Mouse (Mus musculus): ENCODE data around the gene Olfr1318. TPM values are rescaled to one million over a fixed set of nuclear protein-coding genes. Genes with fewer than 3 reads are reported as not detected.
A peak's percentile ranks its signal among the peaks of the same experiment; 100 is the strongest.

Gene Olfr1318
- total RNA-seq (2014; rRNA removed) = not detected in 2 replicates
- polyA plus RNA-seq (2012; rRNA removed) = not detected in 2 replicates

DNA sequence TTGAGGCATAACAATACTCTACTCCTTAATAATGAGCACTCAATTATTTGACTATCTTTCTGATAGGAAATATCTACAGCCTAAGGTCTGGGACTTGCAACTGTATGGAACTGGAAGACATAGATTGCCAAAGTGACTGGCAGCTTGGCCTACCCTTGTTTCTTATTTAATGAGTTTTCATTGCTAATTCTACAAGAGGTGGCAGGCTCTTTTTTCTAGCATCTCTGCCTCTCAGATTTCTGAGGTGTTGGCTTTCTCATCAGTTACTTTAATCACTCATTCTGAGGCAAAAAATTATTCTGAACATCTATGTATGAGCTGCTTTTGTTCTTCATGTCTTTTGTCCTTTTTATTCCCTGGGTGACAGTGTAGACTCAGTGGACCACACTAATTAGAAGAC is at the start of gene Olfr1318:
Gene Olfr1318 (plus strand): TSS at position 301 of the 400 bp plus-strand sequence.
- Histone ChIP-seq H3K27ac (replicated peaks; ENCODE audit: insufficient read depth, low read depth, low read length) (no peak within 1 kb of the TSS), H3K4me3 (ENCODE audit: insufficient read depth, low read depth, low read length) (no peak within 1 kb of the TSS), H3K27me3 (ENCODE audit: control insufficient read depth, insufficient read depth, low read length) (no peaks in the 10 kb centered on the region), H3K79me2 (ENCODE audit: control insufficient read depth, insufficient read depth, low read length) (no peaks in the 10 kb centered on the region), H3K36me3 (ENCODE audit: control insufficient read depth, insufficient read depth, low read length) (no peaks in the 10 kb centered on the region), H3K9ac (ENCODE audit: low read depth, low read length) (no peak within 1 kb of the TSS), H3K4me1 (ENCODE audit: control insufficient read depth, insufficient read depth, low read length) (no peaks in the 10 kb centered on the region)
- TF ChIP-seq CTCF (IDR thresholded peaks at IDR 0.05; ENCODE audit: low read depth, low read length) (no peak), POLR2A (IDR thresholded peaks at IDR 0.05; ENCODE audit: extremely low read depth, insufficient read depth, low read length) (no peak)
- no peak for DNase-seq (ENCODE audit: extremely low read depth, low read depth, low spot score)

DNA sequence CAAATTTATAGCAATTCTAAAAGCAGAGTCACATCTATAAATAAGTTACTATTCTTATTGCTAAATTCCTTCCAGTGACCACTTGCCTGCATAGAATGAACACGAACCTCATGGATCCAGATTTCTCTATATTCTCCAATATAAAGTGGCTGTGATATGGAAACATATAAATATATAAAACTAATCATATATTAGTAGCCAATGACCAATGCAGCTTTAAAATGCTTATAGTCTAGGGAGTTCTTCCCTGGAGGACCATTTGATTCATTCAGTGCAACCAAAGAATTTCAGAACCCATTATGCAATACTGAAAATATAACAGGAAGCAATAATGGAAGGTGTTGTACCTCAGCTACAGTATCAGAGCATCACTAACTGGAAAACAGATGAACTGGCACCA is 38.7 kb upstream of the Olfr1318 start, which contains the start of gene Olfr1315-ps1:
Gene Olfr1315-ps1 (minus strand): TSS at position 101 of the 400 bp plus-strand sequence.
- Histone ChIP-seq H3K4me1 (ENCODE audit: control insufficient read depth, insufficient read depth, low read length) (no peaks in the 10 kb centered on the region), H3K4me3 (ENCODE audit: insufficient read depth, low read depth, low read length) (no peak within 1 kb of the TSS), H3K27me3 (ENCODE audit: control insufficient read depth, insufficient read depth, low read length) (no peaks in the 10 kb centered on the region), H3K9ac (ENCODE audit: low read depth, low read length) (no peak within 1 kb of the TSS), H3K79me2 (ENCODE audit: control insufficient read depth, insufficient read depth, low read length) (no peaks in the 10 kb centered on the region), H3K27ac (replicated peaks; ENCODE audit: insufficient read depth, low read depth, low read length) (no peak within 1 kb of the TSS), H3K36me3 (ENCODE audit: control insufficient read depth, insufficient read depth, low read length) (no peaks in the 10 kb centered on the region)
- DNase-seq (ENCODE audit: extremely low read depth, low read depth, low spot score) = no peak
- WGBS = 58% methylated on average over 1 of the region's 1 CpGs
- TF ChIP-seq POLR2A (IDR thresholded peaks at IDR 0.05; ENCODE audit: extremely low read depth, insufficient read depth, low read length) (no peak), CTCF (IDR thresholded peaks at IDR 0.05; ENCODE audit: low read depth, low read length) (no peak)

DNA sequence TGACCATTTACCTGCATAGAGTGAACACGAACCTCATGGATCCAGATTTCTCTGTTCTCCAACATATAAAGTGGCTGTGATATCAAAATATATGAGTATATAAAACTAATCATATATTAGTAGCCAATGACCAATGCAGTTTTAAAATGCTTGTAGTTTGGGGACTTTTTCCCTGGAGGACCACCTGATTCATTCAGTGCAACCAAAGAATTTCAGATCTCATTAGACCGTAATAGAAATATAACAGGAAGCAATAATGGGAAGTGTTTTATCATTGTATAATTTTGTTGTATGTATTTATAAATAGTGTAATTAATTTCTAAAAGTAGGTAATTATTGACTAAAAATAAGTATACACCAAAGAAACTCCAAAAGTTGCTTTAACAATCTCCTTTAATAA is 19.1 kb upstream of the Olfr1318 start, which contains the start of gene Olfr1316:
Gene Olfr1316 (minus strand): TSS at position 101 of the 400 bp plus-strand sequence.
- Histone ChIP-seq H3K79me2 (ENCODE audit: control insufficient read depth, insufficient read depth, low read length) (no peaks in the 10 kb centered on the region), H3K4me3 (ENCODE audit: insufficient read depth, low read depth, low read length) (no peak within 1 kb of the TSS), H3K27ac (replicated peaks; ENCODE audit: insufficient read depth, low read depth, low read length) (no peak within 1 kb of the TSS), H3K4me1 (ENCODE audit: control insufficient read depth, insufficient read depth, low read length) (no peaks in the 10 kb centered on the region), H3K36me3 (ENCODE audit: control insufficient read depth, insufficient read depth, low read length) (no peaks in the 10 kb centered on the region), H3K27me3 (ENCODE audit: control insufficient read depth, insufficient read depth, low read length) (no peaks in the 10 kb centered on the region), H3K9ac (ENCODE audit: low read depth, low read length) (no peak within 1 kb of the TSS)
- TF ChIP-seq CTCF (IDR thresholded peaks at IDR 0.05; ENCODE audit: low read depth, low read length) = no peak
- no peak for TF ChIP-seq POLR2A (IDR thresholded peaks at IDR 0.05; ENCODE audit: extremely low read depth, insufficient read depth, low read length)
- WGBS = 84% methylated on average over 2 of the region's 2 CpGs
- no peak for DNase-seq (ENCODE audit: extremely low read depth, low read depth, low spot score)

DNA sequence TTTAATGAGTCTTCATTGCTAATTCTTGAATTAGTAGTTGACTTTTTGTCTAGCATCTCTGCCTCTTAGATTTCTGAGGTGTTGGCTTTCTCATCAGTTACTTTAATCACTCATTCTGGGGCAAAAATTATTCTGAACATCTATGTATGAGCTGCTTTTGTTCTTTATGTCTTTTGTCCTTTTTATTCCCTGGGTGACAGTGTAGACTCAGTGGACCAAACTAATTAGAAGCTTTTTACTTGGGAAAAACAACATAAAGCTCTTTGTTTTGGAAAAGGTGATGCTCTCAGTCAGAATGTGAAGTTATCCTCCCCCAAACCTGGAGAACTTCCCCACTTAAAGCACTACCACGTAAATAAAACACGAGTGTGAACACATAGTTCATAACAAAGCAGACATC is 14.0 kb upstream of the Olfr1318 start, which contains the start of gene Olfr1317:
Gene Olfr1317 (plus strand): TSS at position 301 of the 400 bp plus-strand sequence.
- Histone ChIP-seq H3K4me3 (ENCODE audit: insufficient read depth, low read depth, low read length) (no peak within 1 kb of the TSS), H3K27me3 (ENCODE audit: control insufficient read depth, insufficient read depth, low read length) (no peaks in the 10 kb centered on the region), H3K36me3 (ENCODE audit: control insufficient read depth, insufficient read depth, low read length) (no peaks in the 10 kb centered on the region), H3K79me2 (ENCODE audit: control insufficient read depth, insufficient read depth, low read length) (no peaks in the 10 kb centered on the region), H3K4me1 (ENCODE audit: control insufficient read depth, insufficient read depth, low read length) (no peaks in the 10 kb centered on the region), H3K27ac (replicated peaks; ENCODE audit: insufficient read depth, low read depth, low read length) (no peak within 1 kb of the TSS), H3K9ac (ENCODE audit: low read depth, low read length) (no peak within 1 kb of the TSS)
- no peak for DNase-seq (ENCODE audit: extremely low read depth, low read depth, low spot score)
- WGBS = 69% methylated on average over 2 of the region's 2 CpGs
- TF ChIP-seq CTCF (IDR thresholded peaks at IDR 0.05; ENCODE audit: low read depth, low read length) (no peak), POLR2A (IDR thresholded peaks at IDR 0.05; ENCODE audit: extremely low read depth, insufficient read depth, low read length) (no peak)

DNA sequence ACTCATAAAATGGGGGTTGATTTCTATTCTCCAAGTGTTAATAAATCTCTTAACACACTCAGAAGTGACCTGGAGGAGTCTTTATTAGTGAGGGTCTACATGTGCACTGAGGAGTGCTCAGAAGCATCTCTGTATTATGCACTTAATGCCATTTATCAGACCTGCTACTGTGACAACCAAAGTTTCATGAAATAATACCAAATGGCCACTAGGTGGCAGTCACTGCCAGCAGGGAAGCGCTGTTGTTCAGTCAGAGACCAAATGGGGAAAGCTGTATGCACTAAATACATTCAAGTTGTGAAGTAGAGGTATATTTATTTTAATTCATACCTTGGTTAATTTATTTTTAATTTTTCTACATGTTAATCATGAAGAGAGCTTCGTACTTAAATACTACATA is 42.9 kb downstream of the Olfr1318 start:
- no peaks in the 10 kb centered on the region for H3K36me3 ChIP-seq (ENCODE audit: control insufficient read depth, insufficient read depth, low read length)
- H3K27ac ChIP-seq (replicated peaks; ENCODE audit: insufficient read depth, low read depth, low read length) = no peak overlapping the region
- 7% methylated on average over 2 of the region's 2 CpGs for WGBS
- peak; percentile 46 for DNase-seq (ENCODE audit: extremely low read depth, low read depth, low spot score)
- no peaks in the 10 kb centered on the region for H3K27me3 ChIP-seq (ENCODE audit: control insufficient read depth, insufficient read depth, low read length)
- no peak overlapping the region for H3K9ac ChIP-seq (ENCODE audit: low read depth, low read length)
- H3K4me3 ChIP-seq (ENCODE audit: insufficient read depth, low read depth, low read length) = no peak overlapping the region
- TF ChIP-seq CTCF (IDR thresholded peaks at IDR 0.05; ENCODE audit: low read depth, low read length) = peak; percentile 74
- no peak for TF ChIP-seq POLR2A (IDR thresholded peaks at IDR 0.05; ENCODE audit: extremely low read depth, insufficient read depth, low read length)
- H3K79me2 ChIP-seq (ENCODE audit: control insufficient read depth, insufficient read depth, low read length) = no peaks in the 10 kb centered on the region
- no peaks in the 10 kb centered on the region for H3K4me1 ChIP-seq (ENCODE audit: control insufficient read depth, insufficient read depth, low read length)

DNA sequence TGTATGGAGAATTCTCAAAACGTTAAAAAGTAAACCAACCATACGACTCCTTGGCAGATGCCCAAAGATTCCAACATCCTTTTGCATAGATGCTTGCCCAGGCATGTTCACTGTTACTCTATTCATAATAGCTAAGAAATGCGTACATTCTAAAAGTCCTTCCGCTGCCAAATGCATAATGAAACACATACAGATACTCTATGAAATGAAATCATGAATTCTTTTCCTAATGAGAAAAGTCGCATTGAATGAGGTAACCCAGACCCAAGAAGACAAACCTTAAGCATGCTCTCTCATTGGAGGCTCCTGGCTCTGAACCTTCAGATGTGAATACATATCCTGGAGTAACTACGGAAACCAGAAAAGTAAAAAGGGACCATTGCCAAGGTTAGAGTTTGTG is 49.1 kb downstream of the Olfr1318 start:
- no peak overlapping the region for H3K9ac ChIP-seq (ENCODE audit: low read depth, low read length)
- WGBS = 69% methylated on average over 6 of the region's 6 CpGs
- H3K27me3 ChIP-seq (ENCODE audit: control insufficient read depth, insufficient read depth, low read length) = no peaks in the 10 kb centered on the region
- no peak for DNase-seq (ENCODE audit: extremely low read depth, low read depth, low spot score)
- H3K4me1 ChIP-seq (ENCODE audit: control insufficient read depth, insufficient read depth, low read length) = no peaks in the 10 kb centered on the region
- H3K27ac ChIP-seq (replicated peaks; ENCODE audit: insufficient read depth, low read depth, low read length) = no peak overlapping the region
- no peaks in the 10 kb centered on the region for H3K36me3 ChIP-seq (ENCODE audit: control insufficient read depth, insufficient read depth, low read length)
- H3K4me3 ChIP-seq (ENCODE audit: insufficient read depth, low read depth, low read length) = no peak overlapping the region
- no peaks in the 10 kb centered on the region for H3K79me2 ChIP-seq (ENCODE audit: control insufficient read depth, insufficient read depth, low read length)
- TF ChIP-seq CTCF (IDR thresholded peaks at IDR 0.05; ENCODE audit: low read depth, low read length) (no peak), POLR2A (IDR thresholded peaks at IDR 0.05; ENCODE audit: extremely low read depth, insufficient read depth, low read length) (no peak)

Other genes with a start within 250 kb of the Olfr1318 start
- gene Olfr1306, start 237.9 kb upstream of the Olfr1318 start, total RNA-seq (2014; rRNA removed) = not detected in 2 replicates
- not detected in 2 replicates for gene Olfr1306, start 237.9 kb upstream of the Olfr1318 start, polyA plus RNA-seq (2012; rRNA removed)
- not detected in 2 replicates for gene Olfr1307, start 204.8 kb upstream of the Olfr1318 start, total RNA-seq (2014; rRNA removed)
- gene Olfr1307, start 204.8 kb upstream of the Olfr1318 start, polyA plus RNA-seq (2012; rRNA removed) = not detected in 2 replicates
- gene Olfr1308, start 189.3 kb upstream of the Olfr1318 start, total RNA-seq (2014; rRNA removed) = not detected in 2 replicates
- not detected in 2 replicates for gene Olfr1308, start 189.3 kb upstream of the Olfr1318 start, polyA plus RNA-seq (2012; rRNA removed)
- not detected in 2 replicates for gene Olfr1309, start 163.9 kb upstream of the Olfr1318 start, total RNA-seq (2014; rRNA removed)
- not detected in 2 replicates for gene Olfr1309, start 163.9 kb upstream of the Olfr1318 start, polyA plus RNA-seq (2012; rRNA removed)
- not detected in 2 replicates for gene Olfr1310, start 141.5 kb upstream of the Olfr1318 start, total RNA-seq (2014; rRNA removed)
- not detected in 2 replicates for gene Olfr1310, start 141.5 kb upstream of the Olfr1318 start, polyA plus RNA-seq (2012; rRNA removed)
- not detected in 2 replicates for gene Olfr1311, start 129.8 kb upstream of the Olfr1318 start, total RNA-seq (2014; rRNA removed)
- not detected in 2 replicates for gene Olfr1311, start 129.8 kb upstream of the Olfr1318 start, polyA plus RNA-seq (2012; rRNA removed)
- gene Olfr1312, start 104.0 kb upstream of the Olfr1318 start, total RNA-seq (2014; rRNA removed) = not detected in 2 replicates
- not detected in 2 replicates for gene Olfr1312, start 104.0 kb upstream of the Olfr1318 start, polyA plus RNA-seq (2012; rRNA removed)
- gene Olfr1313, start 76.4 kb upstream of the Olfr1318 start, total RNA-seq (2014; rRNA removed) = not detected in 2 replicates
- gene Olfr1313, start 76.4 kb upstream of the Olfr1318 start, polyA plus RNA-seq (2012; rRNA removed) = not detected in 2 replicates
- not detected in 2 replicates for gene Olfr1314, start 57.4 kb upstream of the Olfr1318 start, total RNA-seq (2014; rRNA removed)
- not detected in 2 replicates for gene Olfr1314, start 57.4 kb upstream of the Olfr1318 start, polyA plus RNA-seq (2012; rRNA removed)
- gene Olfr1315-ps1, start 38.8 kb upstream of the Olfr1318 start, total RNA-seq (2014; rRNA removed) = not detected in 2 replicates
- gene Olfr1315-ps1, start 38.8 kb upstream of the Olfr1318 start, polyA plus RNA-seq (2012; rRNA removed) = not detected in 2 replicates
- not detected in 2 replicates for gene Olfr1316, start 19.2 kb upstream of the Olfr1318 start, total RNA-seq (2014; rRNA removed)
- gene Olfr1316, start 19.2 kb upstream of the Olfr1318 start, polyA plus RNA-seq (2012; rRNA removed) = not detected in 2 replicates
- gene Olfr1317, start 13.9 kb upstream of the Olfr1318 start, total RNA-seq (2014; rRNA removed) = not detected in 2 replicates
- not detected in 2 replicates for gene Olfr1317, start 13.9 kb upstream of the Olfr1318 start, polyA plus RNA-seq (2012; rRNA removed)
- 0.09 and 0.67 TPM in 2 replicates for gene Lpcat4, start 85.3 kb downstream of the Olfr1318 start, total RNA-seq (2014; rRNA removed)
- gene Lpcat4, start 85.3 kb downstream of the Olfr1318 start, polyA plus RNA-seq (2012; rRNA removed) = 2.2 and 2.4 TPM in 2 replicates
- gene Nutm1, start 105.1 kb downstream of the Olfr1318 start, total RNA-seq (2014; rRNA removed) = not detected in 2 replicates
- not detected in 2 replicates for gene Nutm1, start 105.1 kb downstream of the Olfr1318 start, polyA plus RNA-seq (2012; rRNA removed)
- 71.2 and 82.6 TPM in 2 replicates for gene Nop10, start 107.7 kb downstream of the Olfr1318 start, total RNA-seq (2014; rRNA removed)
- 61.7 and 67.8 TPM in 2 replicates for gene Nop10, start 107.7 kb downstream of the Olfr1318 start, polyA plus RNA-seq (2012; rRNA removed)
- gene Slc12a6, start 111.6 kb downstream of the Olfr1318 start, total RNA-seq (2014; rRNA removed) = 12.9 and 14.8 TPM in 2 replicates
- gene Slc12a6, start 111.6 kb downstream of the Olfr1318 start, polyA plus RNA-seq (2012; rRNA removed) = 4.0 and 5.2 TPM in 2 replicates
- gene Gm21985, start 112.1 kb downstream of the Olfr1318 start, total RNA-seq (2014; rRNA removed) = not detected in 2 replicates
- gene Gm21985, start 112.1 kb downstream of the Olfr1318 start, polyA plus RNA-seq (2012; rRNA removed) = not detected in 2 replicates
- 60.2 and 65.5 TPM in 2 replicates for gene Emc4, start 213.8 kb downstream of the Olfr1318 start, total RNA-seq (2014; rRNA removed)
- 78.6 and 88.5 TPM in 2 replicates for gene Emc4, start 213.8 kb downstream of the Olfr1318 start, polyA plus RNA-seq (2012; rRNA removed)
- 3.6 and 4.2 TPM in 2 replicates for gene Katnbl1, start 225.0 kb downstream of the Olfr1318 start, total RNA-seq (2014; rRNA removed)
- 0.60 and 0.93 TPM in 2 replicates for gene Katnbl1, start 225.0 kb downstream of the Olfr1318 start, polyA plus RNA-seq (2012; rRNA removed)